Mouse (Mus musculus) forebrain, postnatal 0 days (tissue): Measurements from ENCODE around the gene C1qc. TPM values are rescaled to one million over a fixed set of nuclear protein-coding genes. Genes with fewer than 3 reads are reported as not detected.

Experiments
- ATAC-seq: fragments of 200-750 bp; cut with Nextera tagmentation; 2 replicates; pipeline ENCODE4 v1.8.0; 2017; ENCODE audit warnings: mild to moderate bottlenecking, moderate library complexity
- DNase-seq: peaks from one replicate; pipeline ENCODE4 v3.0.0-alpha.2; 2015
- H3K27ac ChIP-seq: fragments of 300-500 bp; sonication (generic); 2 replicates; pipeline ENCODE4 v1.5.1; 2014; ENCODE audit warnings: low read depth, mild to moderate bottlenecking, antibody characterized with exemption, low read length, moderate library complexity, mixed read lengths
- H3K27me3 ChIP-seq: fragments of 300-500 bp; sonication (generic); 2 replicates; pipeline ENCODE4 v1.6.1; 2014; ENCODE audit warnings: mild to moderate bottlenecking, low read length, mixed read lengths; ENCODE audit not compliant: insufficient read depth
- H3K36me3 ChIP-seq: fragments of 300-500 bp; sonication (generic); 2 replicates; pipeline ENCODE4 v1.6.1; 2014; ENCODE audit warnings: mild to moderate bottlenecking, moderate library complexity; ENCODE audit not compliant: insufficient read depth
- H3K4me1 ChIP-seq: fragments of 300-500 bp; sonication (generic); 2 replicates; pipeline ENCODE4 v1.6.1; 2014; ENCODE audit warnings: antibody characterized with exemption; ENCODE audit not compliant: insufficient read depth
- H3K4me2 ChIP-seq: fragments of 300-500 bp; sonication (generic); 2 replicates; pipeline ENCODE4 v1.6.1; 2014; ENCODE audit warnings: low read depth, mild to moderate bottlenecking, moderate library complexity
- H3K4me3 ChIP-seq: fragments of 300-500 bp; sonication (generic); 2 replicates; pipeline ENCODE4 v1.5.1; 2014; ENCODE audit warnings: low read depth, low read length, mixed read lengths
- H3K9ac ChIP-seq: fragments of 300-500 bp; sonication (generic); 2 replicates; pipeline ENCODE4 v1.6.1; 2014; ENCODE audit warnings: mild to moderate bottlenecking
- H3K9me3 ChIP-seq: fragments of 300-500 bp; sonication (generic); 2 replicates; pipeline ENCODE4 v1.6.1; 2016; ENCODE audit warnings: low read length
- CTCF ChIP-seq: sonication (generic); IDR thresholded peaks from 2 replicates; pipeline ENCODE4 v1.5.1; 2016; ENCODE audit warnings: antibody characterized with exemption, control low read depth, low read depth
- WGBS: fragments of 180-500 bp; shearing (Covaris S2); extraction: QIAGEN DNeasy Blood & Tissue Kit; methylation state at CpG from one replicate; pipeline ENCODE4 v1.1.7; 2014; 5-methylcytosine and 5-hydroxymethylcytosine counted together
- polyA plus RNA-seq: library from polyadenylated mRNA; unstranded; fragments of >200 nt; fragmentation: Nextera tagmentation; extraction: Ambion mirVana; gene quantifications from 2 replicates; pipeline ENCODE4 v1.2.1, GENCODE M21; 2015
- total RNA-seq: library from RNA; depleted of rRNA; stranded (reverse); fragments of >200 nt; gene quantifications from 2 replicates; pipeline ENCODE4 v1.2.3, GENCODE M21; 2014

C1qc gene
- total and polyA plus RNA-seq, 2 experiments from 2014 or later: 46.1 to 64.6 TPM

- Histone ChIP-seq H3K27me3 (peaks cover 22% of the 10 kb centered on the region), H3K27ac (no peak overlapping the region), H3K4me3 (no peak overlapping the region), H3K36me3 (no peaks in the 10 kb centered on the region), H3K9ac (no peak overlapping the region), H3K4me2 (no peak overlapping the region; the same call in 1 of the 2 replicates), H3K9me3 (no peaks in the 10 kb centered on the region), H3K4me1 (no peaks in the 10 kb centered on the region)
- DNase-seq (no peak), ATAC-seq (no peak)
- TF ChIP-seq CTCF: no peak
- 27% methylated on average over 10 of the region's 10 CpGs for WGBS
Measured at GRCm38 (mm10) chr4:136896461-136896860, 3.6 kb upstream of the C1qc start.

GRCm38 (mm10) chr4:136895861-136896260 is 3.0 kb upstream of the C1qc start:
- DNase-seq (no peak), ATAC-seq (no peak)
- no peaks in the 10 kb centered on the region for H3K4me1 ChIP-seq
- H3K36me3 ChIP-seq: no peaks in the 10 kb centered on the region
- WGBS: 4% methylated on average over 14 of the region's 15 CpGs
- no peak overlapping the region for H3K9ac ChIP-seq
- peaks cover 22% of the 10 kb centered on the region for H3K27me3 ChIP-seq
- H3K9me3 ChIP-seq: no peaks in the 10 kb centered on the region
- no peak overlapping the region for H3K27ac ChIP-seq
- H3K4me3 ChIP-seq: no peak overlapping the region
- no peak for TF ChIP-seq CTCF
- H3K4me2 ChIP-seq: peak overlapping the region; percentile 19

GRCm38 (mm10) chr4:136894821-136895220 is 2.0 kb upstream of the C1qc start:
- H3K4me3 ChIP-seq: no peak overlapping the region
- no peak overlapping the region for H3K9ac ChIP-seq
- no peak overlapping the region for H3K4me2 ChIP-seq

GRCm38 (mm10) chr4:136893691-136894543 is 1.1 kb upstream of the C1qc start:
- Histone ChIP-seq H3K9ac (no peak overlapping the region), H3K4me1 (no peaks in the 10 kb centered on the region), H3K27me3 (peaks cover 22% of the 10 kb centered on the region), H3K36me3 (no peaks in the 10 kb centered on the region), H3K9me3 (no peaks in the 10 kb centered on the region), H3K27ac (no peak overlapping the region), H3K4me2 (no peak overlapping the region), H3K4me3 (no peak overlapping the region)
- ATAC-seq: peak; percentile 90
- TF ChIP-seq CTCF: peak; percentile 95
- DNase-seq: peak; percentile 88
- WGBS: 7% methylated on average over 9 of the region's 9 CpGs

More at GRCm38 (mm10) chr4:136894821-136895220, 2.0 kb upstream of the C1qc start:
- Histone ChIP-seq H3K36me3 (no peaks in the 10 kb centered on the region), H3K27me3 (peaks cover 22% of the 10 kb centered on the region), H3K4me1 (no peaks in the 10 kb centered on the region), H3K9me3 (no peaks in the 10 kb centered on the region), H3K27ac (no peak overlapping the region)
- no peak for DNase-seq
- no peak for TF ChIP-seq CTCF
- no peak for ATAC-seq
- 66% methylated on average over 4 of the region's 4 CpGs for WGBS

DNA sequence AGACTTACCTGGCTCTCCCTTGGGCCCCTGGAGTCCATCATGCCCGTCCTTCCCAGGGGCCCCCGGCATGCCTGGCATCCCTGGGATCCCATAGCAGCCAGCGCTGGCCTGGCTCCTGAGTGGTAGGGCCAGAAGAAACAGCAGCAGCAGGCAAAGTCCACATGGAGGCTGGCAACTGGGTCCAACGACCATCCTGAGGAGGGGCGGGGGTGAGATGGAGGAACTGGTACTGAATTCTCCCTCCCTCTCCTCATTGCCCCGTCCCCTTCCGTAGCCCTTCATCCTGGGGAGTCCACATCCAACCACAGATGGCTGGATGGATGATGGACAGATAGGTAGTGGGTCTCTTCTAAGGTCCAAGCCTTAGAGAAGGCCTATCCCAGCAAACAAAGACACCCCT is 494 bp downstream of the C1qc start:
- TF ChIP-seq CTCF: no peak
- H3K27ac ChIP-seq: no peak overlapping the region
- H3K4me3 ChIP-seq: no peak overlapping the region
- no peaks in the 10 kb centered on the region for H3K4me1 ChIP-seq
- no peaks in the 10 kb centered on the region for H3K36me3 ChIP-seq
- no peak overlapping the region for H3K4me2 ChIP-seq
- DNase-seq (no peak), ATAC-seq (no peak)
- H3K9ac ChIP-seq: no peak overlapping the region
- H3K9me3 ChIP-seq: no peaks in the 10 kb centered on the region
- 65% methylated on average over 7 of the region's 7 CpGs for WGBS
- H3K27me3 ChIP-seq: peaks cover 22% of the 10 kb centered on the region

DNA sequence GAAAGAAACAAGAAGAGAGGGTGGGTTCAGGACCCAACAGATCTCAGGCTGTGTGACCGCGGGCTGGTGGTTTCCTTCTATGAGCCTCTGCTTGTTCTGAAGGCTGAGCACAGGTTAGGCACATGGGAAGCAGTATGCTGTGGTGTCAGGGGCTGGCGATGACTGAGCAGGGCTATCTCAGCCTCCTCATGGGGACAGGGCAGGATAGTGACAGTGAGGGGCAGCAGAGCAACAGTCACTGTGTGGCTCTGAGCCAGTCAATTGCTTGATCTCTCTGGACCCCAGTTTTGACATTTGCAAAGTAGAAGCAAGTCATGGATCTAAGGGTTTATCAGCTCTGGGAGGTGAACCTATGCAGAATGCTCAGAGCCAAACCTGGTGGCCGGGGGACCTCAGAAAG is 1.8 kb downstream of the C1qc start:
- WGBS: 88% methylated on average over 4 of the region's 4 CpGs
- no peak overlapping the region for H3K9ac ChIP-seq
- H3K36me3 ChIP-seq: no peaks in the 10 kb centered on the region
- no peaks in the 10 kb centered on the region for H3K4me1 ChIP-seq
- no peak for TF ChIP-seq CTCF
- no peak for DNase-seq
- peaks cover 13% of the 10 kb centered on the region for H3K27me3 ChIP-seq
- no peak for ATAC-seq
- no peak overlapping the region for H3K27ac ChIP-seq
- no peaks in the 10 kb centered on the region for H3K9me3 ChIP-seq
- no peak overlapping the region for H3K4me2 ChIP-seq
- no peak overlapping the region for H3K4me3 ChIP-seq

GRCm38 (mm10) chr4:136889981-136890380 is 2.9 kb downstream of the C1qc start:
- no peaks in the 10 kb centered on the region for H3K4me1 ChIP-seq
- no peaks in the 10 kb centered on the region for H3K36me3 ChIP-seq
- H3K4me3 ChIP-seq: no peak overlapping the region
- H3K27me3 ChIP-seq: peaks cover 2% of the 10 kb centered on the region; the same call in 1 of the 2 replicates
- H3K9ac ChIP-seq: no peak overlapping the region
- no peak overlapping the region for H3K4me2 ChIP-seq
- WGBS: 90% methylated on average over 15 of the region's 15 CpGs
- no peaks in the 10 kb centered on the region for H3K9me3 ChIP-seq
- DNase-seq (no peak), ATAC-seq (no peak)
- H3K27ac ChIP-seq: no peak overlapping the region
- TF ChIP-seq CTCF: no peak
